Mouse (Mus musculus) hindbrain, embryonic 12.5 days (tissue): ENCODE data around the gene Phkb. TPM values are rescaled to one million over a fixed set of nuclear protein-coding genes. Genes with fewer than 3 reads are reported as not detected.

Experiments used
- ATAC-seq: fragments of 200-750 bp; cut with Nextera tagmentation; 2 replicates; pipeline ENCODE4 v1.8.0; 2017; ENCODE audit warnings: moderate TSS enrichment; ENCODE audit not compliant: low FRiP score
- H3K27ac ChIP-seq: fragments of 300-500 bp; sonication (generic); 2 replicates; pipeline ENCODE4 v1.5.1; 2016; ENCODE audit warnings: mild to moderate bottlenecking
- H3K27me3 ChIP-seq: fragments of 300-500 bp; sonication (generic); 2 replicates; pipeline ENCODE4 v1.6.1; 2016; ENCODE audit warnings: mild to moderate bottlenecking
- H3K36me3 ChIP-seq: fragments of 300-500 bp; sonication (generic); 2 replicates; pipeline ENCODE4 v1.6.1; 2016; ENCODE audit warnings: mild to moderate bottlenecking
- H3K4me1 ChIP-seq: fragments of 300-500 bp; sonication (generic); 2 replicates; pipeline ENCODE4 v1.6.1; 2016
- H3K4me2 ChIP-seq: fragments of 300-500 bp; sonication (generic); replicated peaks from 2 replicates; pipeline ENCODE4 v1.6.1; 2016; ENCODE audit warnings: mild to moderate bottlenecking
- H3K4me3 ChIP-seq: fragments of 300-500 bp; sonication (generic); 2 replicates; pipeline ENCODE4 v1.5.1; 2016; ENCODE audit warnings: mild to moderate bottlenecking
- H3K9ac ChIP-seq: fragments of 300-500 bp; sonication (generic); 2 replicates; pipeline ENCODE4 v1.6.1; 2016; ENCODE audit warnings: mild to moderate bottlenecking, moderate library complexity
- H3K9me3 ChIP-seq: fragments of 300-500 bp; sonication (generic); replicated peaks from 2 replicates; pipeline ENCODE4 v1.6.1; 2016; ENCODE audit warnings: mild to moderate bottlenecking
- WGBS: fragments of 180-500 bp; shearing (Covaris S2); methylation state at CpG from one replicate; pipeline ENCODE4 v1.1.7; 2016; 5-methylcytosine and 5-hydroxymethylcytosine counted together
- polyA plus RNA-seq: library from polyadenylated mRNA; unstranded; fragments of >200 nt; fragmentation: Nextera tagmentation; extraction: Ambion mirVana; gene quantifications from 2 replicates; pipeline ENCODE4 v1.2.1, GENCODE M21; 2016

The Phkb gene
- polyA plus RNA-seq, 1 experiment from 2014 or later: 44.5 TPM

DNA sequence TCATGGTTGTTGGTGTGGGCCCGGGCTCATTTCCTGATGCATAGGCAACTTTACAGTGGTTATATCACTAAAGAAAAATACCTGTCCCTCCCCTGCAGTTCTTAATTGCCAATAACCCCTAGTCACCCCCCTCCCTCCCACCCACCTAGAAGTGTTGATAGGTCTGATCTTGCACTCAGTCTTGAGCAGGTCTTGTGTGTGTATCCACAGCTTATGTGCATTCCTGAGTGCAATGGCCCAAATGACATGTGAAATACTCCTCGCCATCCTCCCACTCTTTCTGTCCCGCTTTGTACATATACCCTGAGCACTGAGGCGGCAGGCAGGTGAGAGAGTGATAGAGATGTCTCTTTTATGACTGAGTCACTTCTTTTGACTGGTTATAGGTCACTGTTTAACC is 119.1 kb downstream of the Phkb start:
- 93% methylated on average over 4 of the region's 4 CpGs for WGBS
- Histone ChIP-seq H3K27me3 (no peaks in the 10 kb centered on the region), H3K27ac (no peak overlapping the region), H3K9me3 (no peaks in the 10 kb centered on the region), H3K9ac (no peak overlapping the region), H3K36me3 (0 out of 2 replicates have a peak, but pooled peaks cover 4% of the 10 kb centered on the region), H3K4me1 (no peaks in the 10 kb centered on the region), H3K4me2 (no peak overlapping the region), H3K4me3 (no peak overlapping the region)
- no peak for ATAC-seq

DNA sequence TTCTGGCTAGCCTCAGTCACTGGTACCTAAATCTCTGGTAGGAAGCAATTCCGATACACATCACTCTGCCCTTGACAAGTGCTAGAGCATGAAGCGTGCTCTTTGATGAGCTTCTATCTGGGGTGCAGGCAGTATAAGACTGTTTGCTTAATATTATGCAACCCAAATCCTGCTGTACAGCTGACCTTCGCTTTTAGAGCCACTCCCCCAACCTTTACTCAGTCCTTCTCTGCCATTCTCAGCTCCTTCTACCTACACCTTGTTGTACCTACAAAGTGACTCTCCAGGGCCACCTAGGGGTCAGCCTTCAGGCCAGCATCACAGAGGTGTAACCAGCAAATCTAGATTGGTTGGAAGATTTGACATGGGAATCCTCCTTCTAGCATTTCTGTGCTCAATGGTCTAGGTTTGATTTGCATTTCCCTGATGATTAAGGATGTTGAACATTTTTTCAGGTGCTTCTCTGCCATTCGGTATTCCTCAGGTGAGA is 136.9 kb downstream of the Phkb start:
- 97% methylated on average over 4 of the region's 4 CpGs for WGBS
- Histone ChIP-seq H3K4me2 (no peak overlapping the region), H3K9ac (no peak overlapping the region), H3K36me3 (peaks cover 9% of the 10 kb centered on the region), H3K27me3 (no peaks in the 10 kb centered on the region), H3K9me3 (no peaks in the 10 kb centered on the region), H3K4me3 (no peak overlapping the region), H3K4me1 (no peaks in the 10 kb centered on the region), H3K27ac (no peak overlapping the region)
- ATAC-seq: no peak

DNA sequence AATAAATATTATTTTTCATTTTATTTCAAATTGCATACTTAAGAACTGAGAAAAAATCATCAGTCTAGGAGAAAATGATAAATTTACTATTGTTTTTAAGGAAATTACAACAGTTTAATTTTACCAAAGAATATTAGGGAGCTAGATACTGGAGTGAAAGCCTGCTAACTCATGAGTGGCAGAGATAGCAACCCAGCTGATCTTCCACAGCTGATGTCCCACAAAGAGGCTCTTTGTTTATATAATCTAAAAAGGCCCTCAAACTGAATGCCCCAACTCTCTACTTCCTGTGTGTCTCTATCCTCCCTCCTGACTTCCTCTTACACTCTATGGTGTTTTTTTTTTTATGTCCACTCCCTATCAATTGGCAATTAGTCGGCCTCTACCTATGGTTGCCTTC is 152.2 kb downstream of the Phkb start:
- H3K9ac ChIP-seq: no peak overlapping the region
- WGBS: 92% methylated on average over 1 of the region's 1 CpGs
- H3K4me1 ChIP-seq: no peaks in the 10 kb centered on the region
- no peak overlapping the region for H3K27ac ChIP-seq
- H3K4me3 ChIP-seq: no peak overlapping the region
- no peaks in the 10 kb centered on the region for H3K9me3 ChIP-seq
- H3K36me3 ChIP-seq: no peaks in the 10 kb centered on the region
- no peak overlapping the region for H3K4me2 ChIP-seq
- no peak for ATAC-seq
- no peaks in the 10 kb centered on the region for H3K27me3 ChIP-seq

DNA sequence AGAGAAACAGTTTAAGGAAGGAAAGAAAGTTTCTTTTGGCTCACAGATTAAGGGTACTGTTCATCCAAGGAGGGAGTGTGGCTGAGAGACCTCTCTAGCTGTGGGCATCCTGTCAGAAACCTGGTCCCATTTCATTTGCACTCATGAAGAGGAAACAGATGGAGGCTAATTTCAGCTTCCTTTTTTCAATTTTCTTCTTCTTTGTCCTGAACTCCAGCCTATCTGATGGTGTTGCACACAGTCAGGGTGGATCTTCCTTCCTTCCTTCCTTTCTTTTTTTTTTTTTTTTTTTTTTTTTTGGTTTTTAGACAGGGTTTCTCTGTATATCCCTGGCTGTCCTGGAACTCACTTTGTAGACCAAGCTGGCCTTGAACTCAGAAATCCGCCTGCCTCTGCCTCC is 152.9 kb downstream of the Phkb start:
- no peak overlapping the region for H3K4me3 ChIP-seq
- ATAC-seq: no peak
- no peak overlapping the region for H3K27ac ChIP-seq
- H3K9me3 ChIP-seq: no peaks in the 10 kb centered on the region
- WGBS: 100% methylated on average over 1 of the region's 1 CpGs
- no peak overlapping the region for H3K9ac ChIP-seq
- H3K4me2 ChIP-seq: no peak overlapping the region
- H3K4me1 ChIP-seq: no peaks in the 10 kb centered on the region
- H3K27me3 ChIP-seq: no peaks in the 10 kb centered on the region
- no peaks in the 10 kb centered on the region for H3K36me3 ChIP-seq

DNA sequence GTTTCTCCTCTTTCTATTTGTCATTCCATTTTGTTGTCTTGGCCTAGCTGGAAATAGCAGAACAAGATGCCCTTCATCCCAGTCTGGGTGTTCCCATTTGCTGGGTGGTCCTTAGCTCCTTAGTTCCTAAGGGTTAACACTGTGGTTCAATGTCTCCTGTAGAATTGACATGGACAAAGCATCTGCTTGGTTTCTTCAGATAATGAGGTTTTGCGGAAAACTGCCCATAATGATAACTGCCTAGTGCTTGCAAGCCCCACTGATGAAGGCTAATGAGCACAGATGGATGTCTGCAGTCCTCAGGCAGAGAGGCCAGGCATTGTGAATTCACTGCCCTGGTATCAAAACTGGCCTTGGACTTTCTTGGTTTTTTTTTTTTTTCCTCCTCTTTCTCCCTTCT is 155.2 kb downstream of the Phkb start:
- H3K9ac ChIP-seq: no peak overlapping the region
- no peak for ATAC-seq
- H3K27ac ChIP-seq: no peak overlapping the region
- no peaks in the 10 kb centered on the region for H3K4me1 ChIP-seq
- WGBS: 70% methylated on average over 1 of the region's 1 CpGs
- H3K9me3 ChIP-seq: no peaks in the 10 kb centered on the region
- H3K4me2 ChIP-seq: no peak overlapping the region
- no peaks in the 10 kb centered on the region for H3K27me3 ChIP-seq
- H3K36me3 ChIP-seq: no peaks in the 10 kb centered on the region
- no peak overlapping the region for H3K4me3 ChIP-seq

DNA sequence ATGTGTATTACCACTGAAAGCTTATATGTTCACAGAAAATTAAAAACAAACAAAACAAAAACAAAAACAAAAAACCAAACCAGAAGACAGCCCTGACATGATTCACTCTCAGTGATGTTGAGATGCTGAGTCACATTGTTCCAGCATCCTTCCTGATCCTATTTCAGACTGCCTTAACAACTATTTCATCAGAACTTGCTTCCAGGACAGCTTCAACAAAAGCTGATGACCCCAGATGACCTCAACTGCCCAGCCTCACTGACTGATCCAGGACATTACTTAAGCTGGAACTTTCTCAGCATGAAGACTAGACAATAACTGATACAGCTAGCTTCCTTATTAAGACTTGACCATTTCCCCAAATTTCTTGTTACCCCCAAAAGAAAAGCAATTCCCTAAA is 165.7 kb downstream of the Phkb start:
- Histone ChIP-seq H3K4me1 (no peaks in the 10 kb centered on the region), H3K27me3 (no peaks in the 10 kb centered on the region), H3K9ac (no peak overlapping the region), H3K27ac (no peak overlapping the region), H3K36me3 (no peaks in the 10 kb centered on the region), H3K9me3 (no peaks in the 10 kb centered on the region), H3K4me3 (no peak overlapping the region), H3K4me2 (no peak overlapping the region)
- ATAC-seq: no peak

DNA sequence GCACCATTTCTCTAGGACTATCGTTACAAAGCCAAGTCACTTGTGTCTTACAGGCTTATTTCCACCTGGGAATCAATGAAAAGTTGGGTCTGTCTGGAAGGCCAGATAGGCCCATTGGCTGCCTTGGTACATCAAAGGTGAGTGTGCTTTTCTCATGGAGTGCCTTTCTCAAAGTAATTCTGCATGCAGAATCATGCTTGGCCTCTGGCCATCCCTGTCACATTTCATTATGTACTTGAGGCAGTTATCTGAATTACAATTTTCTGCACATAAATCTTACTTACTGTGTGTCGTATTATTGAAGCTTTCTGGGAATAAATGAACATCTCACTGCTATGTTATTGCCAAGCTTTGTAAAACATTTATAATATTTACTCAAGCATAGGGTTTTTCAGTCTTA is 176.0 kb downstream of the Phkb start:
- Histone ChIP-seq H3K9me3 (no peaks in the 10 kb centered on the region), H3K9ac (no peak overlapping the region), H3K4me1 (no peaks in the 10 kb centered on the region), H3K27me3 (no peaks in the 10 kb centered on the region), H3K27ac (no peak overlapping the region), H3K4me3 (no peak overlapping the region), H3K4me2 (no peak overlapping the region), H3K36me3 (no peaks in the 10 kb centered on the region)
- ATAC-seq: no peak
- 83% methylated on average over 2 of the region's 2 CpGs for WGBS

DNA sequence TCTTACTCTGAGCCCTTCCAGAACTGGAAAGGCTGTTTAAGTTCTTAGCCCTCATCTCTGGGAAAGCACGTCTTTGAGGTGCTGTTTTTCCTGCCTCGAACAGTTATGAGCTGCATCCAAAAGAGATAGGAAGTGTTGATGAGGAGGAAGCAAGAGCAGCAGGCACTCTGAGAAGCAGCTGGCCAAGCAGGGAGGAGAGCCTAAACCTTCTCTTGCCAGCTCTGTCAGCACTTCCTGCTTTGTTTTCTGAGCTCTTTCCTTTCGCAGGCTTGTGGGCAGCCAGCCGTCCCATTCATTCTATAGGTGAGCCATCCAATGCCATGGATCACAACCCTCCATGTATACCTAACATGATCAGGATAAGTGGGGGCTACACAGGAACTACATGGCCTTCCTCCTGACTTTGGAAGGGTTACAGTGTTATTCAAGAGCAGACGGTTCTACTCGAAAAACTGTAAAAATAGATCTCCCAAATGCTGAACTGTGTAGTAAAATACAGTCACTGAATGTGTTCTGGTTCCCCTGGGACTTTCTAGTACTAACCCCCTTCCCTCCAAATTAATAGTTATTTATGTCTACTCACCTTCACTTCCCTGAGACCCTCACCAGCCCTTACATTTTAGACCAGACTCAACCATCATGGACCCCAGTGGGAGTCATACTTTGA is 188.0 kb downstream of the Phkb start:
- H3K9ac ChIP-seq: no peak overlapping the region
- no peaks in the 10 kb centered on the region for H3K27me3 ChIP-seq
- no peaks in the 10 kb centered on the region for H3K9me3 ChIP-seq
- no peak overlapping the region for H3K27ac ChIP-seq
- H3K4me3 ChIP-seq: no peak overlapping the region
- no peaks in the 10 kb centered on the region for H3K4me1 ChIP-seq
- no peak overlapping the region for H3K4me2 ChIP-seq
- WGBS: 87% methylated on average over 6 of the region's 6 CpGs
- H3K36me3 ChIP-seq: no peaks in the 10 kb centered on the region; the same call in 1 of the 2 replicates
- no peak for ATAC-seq

DNA sequence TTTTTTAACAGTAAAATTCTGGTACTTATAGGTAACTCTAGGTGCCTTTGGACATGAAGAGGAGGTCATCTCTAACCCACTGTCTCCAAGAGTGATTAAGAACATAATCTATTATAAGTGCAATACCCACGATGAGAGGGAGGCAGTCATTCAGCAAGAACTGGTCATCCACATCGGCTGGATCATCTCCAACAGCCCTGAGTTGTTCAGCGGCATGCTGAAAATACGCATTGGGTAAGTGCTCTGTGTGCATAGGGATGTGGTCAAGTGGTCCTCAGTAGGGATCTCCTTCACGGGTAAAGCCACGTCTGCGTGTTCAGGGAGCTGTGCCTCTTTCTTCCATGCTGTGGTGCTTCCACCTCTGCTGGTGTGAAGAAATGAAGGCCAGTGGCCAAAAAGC is 188.7 kb downstream of the Phkb start:
- no peaks in the 10 kb centered on the region; the same call in 1 of the 2 replicates for H3K36me3 ChIP-seq
- H3K9me3 ChIP-seq: no peaks in the 10 kb centered on the region
- H3K27ac ChIP-seq: no peak overlapping the region
- no peaks in the 10 kb centered on the region for H3K4me1 ChIP-seq
- H3K9ac ChIP-seq: no peak overlapping the region
- H3K4me2 ChIP-seq: no peak overlapping the region
- no peak for ATAC-seq
- no peaks in the 10 kb centered on the region for H3K27me3 ChIP-seq
- WGBS: 93% methylated on average over 7 of the region's 7 CpGs
- H3K4me3 ChIP-seq: no peak overlapping the region

DNA sequence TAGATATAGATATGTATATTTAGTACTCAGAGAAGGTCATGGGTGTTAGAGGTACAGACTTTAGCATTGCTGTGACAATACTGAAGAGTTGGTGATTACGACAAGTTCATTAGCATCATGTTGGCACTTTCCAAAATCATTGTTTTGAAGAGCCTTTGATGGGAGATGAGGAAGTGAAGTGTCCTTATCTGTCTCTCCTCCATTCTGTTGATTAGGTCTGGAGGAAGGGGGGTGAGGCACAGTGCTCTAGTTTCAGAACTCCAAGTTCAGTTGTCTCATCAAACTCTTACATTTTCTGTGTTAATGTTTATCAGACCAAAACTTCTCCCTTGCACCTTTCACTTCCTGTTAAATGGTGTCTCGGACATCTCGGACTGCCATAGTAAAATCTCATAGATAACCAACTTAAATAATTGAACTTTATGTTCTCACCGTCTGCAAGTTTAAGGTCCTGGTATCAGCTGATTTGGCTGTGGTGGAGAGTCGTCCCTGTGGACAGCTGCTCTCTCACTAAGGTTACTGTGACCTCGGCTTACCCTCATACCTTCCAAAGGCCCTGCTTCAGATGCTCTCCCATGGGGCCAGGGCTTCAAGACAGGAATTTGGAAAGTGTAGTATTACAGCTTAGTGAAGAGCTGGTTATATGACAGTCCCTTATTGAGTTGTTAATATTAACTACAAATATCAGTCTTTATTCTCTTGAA is 194.1 kb downstream of the Phkb start:
- Histone ChIP-seq H3K36me3 (no peaks in the 10 kb centered on the region; the same call in 1 of the 2 replicates), H3K9me3 (no peaks in the 10 kb centered on the region), H3K4me3 (no peak overlapping the region), H3K4me1 (no peaks in the 10 kb centered on the region), H3K27ac (no peak overlapping the region), H3K4me2 (no peak overlapping the region), H3K27me3 (no peaks in the 10 kb centered on the region), H3K9ac (no peak overlapping the region)
- 84% methylated on average over 6 of the region's 6 CpGs for WGBS
- ATAC-seq: no peak

DNA sequence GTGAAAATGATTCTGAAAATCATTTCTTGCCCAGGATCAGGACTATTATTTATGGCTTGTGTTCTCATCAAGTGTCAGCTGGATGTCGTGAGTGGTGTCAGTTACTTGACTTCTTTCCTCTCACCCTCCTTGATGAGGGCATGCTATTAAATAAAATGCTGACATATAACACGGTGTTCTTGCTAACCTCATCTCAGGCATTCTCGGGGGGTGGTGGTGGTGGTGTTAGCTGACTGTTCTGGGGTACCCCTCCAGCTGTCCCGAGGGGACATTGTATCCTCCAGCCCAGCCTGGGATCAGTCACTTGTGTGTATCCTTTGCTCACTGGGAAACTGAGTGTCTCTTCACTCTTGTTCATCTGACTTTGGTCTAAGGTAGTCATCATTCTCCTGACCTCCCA is 194.6 kb downstream of the Phkb start:
- Histone ChIP-seq H3K27me3 (no peaks in the 10 kb centered on the region), H3K9ac (no peak overlapping the region), H3K4me3 (no peak overlapping the region), H3K36me3 (no peaks in the 10 kb centered on the region; the same call in 1 of the 2 replicates), H3K4me2 (no peak overlapping the region), H3K4me1 (no peaks in the 10 kb centered on the region), H3K9me3 (no peaks in the 10 kb centered on the region), H3K27ac (no peak overlapping the region)
- WGBS: 94% methylated on average over 4 of the region's 4 CpGs
- no peak for ATAC-seq

DNA sequence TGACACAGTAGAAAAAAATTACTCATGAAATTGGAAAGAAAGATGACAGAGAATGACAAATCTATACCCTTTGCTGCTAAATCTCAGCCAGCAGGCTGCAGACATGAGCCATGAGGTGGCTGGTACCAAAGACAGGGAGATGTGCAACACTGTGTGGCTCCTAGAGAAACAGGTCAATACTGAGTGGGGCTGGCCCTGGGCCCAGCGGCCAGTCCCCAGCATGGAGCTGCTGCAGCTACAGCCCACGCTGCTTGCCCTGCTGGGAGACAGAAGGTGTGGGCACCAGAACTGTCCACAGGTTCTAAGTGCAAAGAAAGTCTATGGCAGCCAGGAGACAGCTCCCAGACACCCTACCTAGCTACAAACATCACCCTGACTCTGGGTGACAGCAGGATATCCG is 197.7 kb downstream of the Phkb start:
- Histone ChIP-seq H3K4me3 (no peak overlapping the region), H3K4me2 (no peak overlapping the region), H3K36me3 (no peaks in the 10 kb centered on the region), H3K9me3 (no peaks in the 10 kb centered on the region), H3K9ac (no peak overlapping the region), H3K4me1 (0 out of 2 replicates have a peak, but pooled peaks cover 3% of the 10 kb centered on the region), H3K27ac (no peak overlapping the region), H3K27me3 (no peaks in the 10 kb centered on the region)
- no peak for ATAC-seq
- 88% methylated on average over 3 of the region's 3 CpGs for WGBS

DNA sequence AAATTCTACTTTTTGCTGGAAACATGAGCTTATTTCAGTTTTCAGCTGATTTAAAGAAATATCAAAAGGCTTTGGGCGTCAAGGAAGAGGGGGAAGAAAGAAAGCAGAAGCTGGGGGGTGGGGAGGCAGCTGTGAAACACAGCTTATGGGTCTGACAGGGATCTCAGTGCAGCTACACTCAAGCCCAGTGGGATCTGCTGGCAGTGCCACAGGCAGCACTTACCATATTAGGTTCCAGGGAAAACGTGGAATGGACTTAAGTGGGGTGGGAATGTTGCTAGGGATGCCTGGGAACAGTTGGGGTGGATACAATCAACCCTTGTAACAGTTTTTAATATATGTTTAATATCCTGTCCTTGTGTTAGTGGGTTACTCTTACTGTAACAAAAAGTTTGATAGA is 201.3 kb downstream of the Phkb start:
- Histone ChIP-seq H3K4me2 (no peak overlapping the region), H3K9me3 (no peaks in the 10 kb centered on the region), H3K9ac (no peak overlapping the region), H3K4me3 (no peak overlapping the region), H3K27ac (no peak overlapping the region), H3K27me3 (no peaks in the 10 kb centered on the region), H3K4me1 (0 out of 2 replicates have a peak, but pooled peaks cover 3% of the 10 kb centered on the region), H3K36me3 (no peaks in the 10 kb centered on the region)
- no peak for ATAC-seq
- WGBS: 27% methylated on average over 2 of the region's 2 CpGs
